Mouse (Mus musculus) hindbrain, postnatal 0 days (tissue): ENCODE measurements around the gene Fam192a. TPM values are rescaled to one million over a fixed set of nuclear protein-coding genes. Genes with fewer than 3 reads are reported as not detected.

Source experiments
- ATAC-seq: fragments of 200-750 bp; cut with Nextera tagmentation; 2 replicates; pipeline ENCODE4 v1.8.0; 2017; ENCODE audit warnings: mild to moderate bottlenecking, moderate TSS enrichment, moderate library complexity
- DNase-seq: peaks from one replicate; pipeline ENCODE4 v3.0.0-alpha.2; 2015; ENCODE audit warnings: low spot score
- H3K27ac ChIP-seq: fragments of 300-500 bp; sonication (generic); 2 replicates; pipeline ENCODE4 v1.5.1; 2014; ENCODE audit warnings: mild to moderate bottlenecking
- H3K27me3 ChIP-seq: fragments of 300-500 bp; sonication (generic); 2 replicates; pipeline ENCODE4 v1.6.1; 2014; ENCODE audit warnings: low read length, mixed read lengths; ENCODE audit not compliant: insufficient read depth
- H3K36me3 ChIP-seq: fragments of 300-500 bp; sonication (generic); 2 replicates; pipeline ENCODE4 v1.6.1; 2014; ENCODE audit warnings: low read length, mixed read lengths; ENCODE audit not compliant: insufficient read depth
- H3K4me1 ChIP-seq: fragments of 300-500 bp; sonication (generic); 2 replicates; pipeline ENCODE4 v1.6.1; 2014; ENCODE audit warnings: antibody characterized with exemption, low read length, mixed read lengths; ENCODE audit not compliant: insufficient read depth
- H3K4me2 ChIP-seq: fragments of 300-500 bp; sonication (generic); 2 replicates; pipeline ENCODE4 v1.6.1; 2014; ENCODE audit warnings: low read depth, mild to moderate bottlenecking, low read length, moderate library complexity, mixed read lengths
- H3K4me3 ChIP-seq: fragments of 300-500 bp; sonication (generic); 2 replicates; pipeline ENCODE4 v1.5.1; 2014; ENCODE audit warnings: low read length
- H3K9ac ChIP-seq: fragments of 300-500 bp; sonication (generic); replicated peaks from 2 replicates; pipeline ENCODE4 v1.6.1; 2014; ENCODE audit warnings: mild to moderate bottlenecking, low read length, moderate library complexity, mixed read lengths
- H3K9me3 ChIP-seq: fragments of 300-500 bp; sonication (generic); 2 replicates; pipeline ENCODE4 v1.6.1; 2016; ENCODE audit warnings: low read length, mixed read lengths
- CTCF ChIP-seq: IDR thresholded peaks from 2 replicates; pipeline ENCODE4 v1.5.1; 2016; ENCODE audit warnings: antibody characterized with exemption, control low read depth, low read depth
- WGBS: fragments of 180-500 bp; shearing (Covaris S2); extraction: QIAGEN DNeasy Blood & Tissue Kit; methylation state at CpG from one replicate; pipeline ENCODE4 v1.1.7; 2014; 5-methylcytosine and 5-hydroxymethylcytosine counted together
- polyA plus RNA-seq: library from polyadenylated mRNA; unstranded; fragments of >200 nt; fragmentation: Nextera tagmentation; extraction: Ambion mirVana; gene quantifications from 2 replicates; pipeline ENCODE4 v1.2.1, GENCODE M21; 2015
- total RNA-seq: library from RNA; depleted of rRNA; stranded (reverse); fragments of >200 nt; gene quantifications from 2 replicates; pipeline ENCODE4 v1.2.3, GENCODE M21; 2014; rRNA removed

Fam192a gene
- total and polyA plus RNA-seq, 2 experiments from 2014 or later = 24.4 to 64.6 TPM

DNA sequence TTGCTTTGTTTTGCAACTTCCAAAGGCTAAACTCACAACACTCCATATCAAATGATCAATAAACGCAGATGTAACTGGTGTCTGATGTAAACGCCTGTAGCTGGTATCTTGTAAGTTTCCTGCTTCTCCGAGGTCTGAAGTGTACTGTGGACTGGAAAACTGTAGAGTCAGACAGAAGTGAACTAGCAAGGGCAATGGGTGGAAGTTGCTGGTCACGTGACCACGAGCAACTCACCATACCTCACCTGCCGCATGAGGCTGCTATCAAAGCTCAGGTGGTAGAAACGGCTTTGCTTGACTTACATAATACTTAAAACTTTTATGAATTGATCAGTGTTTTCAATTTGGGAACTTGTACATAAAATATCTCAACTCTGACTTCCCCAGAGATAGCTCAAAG, 74.6 kb downstream of the Fam192a start:
- no peak for TF ChIP-seq CTCF

DNA sequence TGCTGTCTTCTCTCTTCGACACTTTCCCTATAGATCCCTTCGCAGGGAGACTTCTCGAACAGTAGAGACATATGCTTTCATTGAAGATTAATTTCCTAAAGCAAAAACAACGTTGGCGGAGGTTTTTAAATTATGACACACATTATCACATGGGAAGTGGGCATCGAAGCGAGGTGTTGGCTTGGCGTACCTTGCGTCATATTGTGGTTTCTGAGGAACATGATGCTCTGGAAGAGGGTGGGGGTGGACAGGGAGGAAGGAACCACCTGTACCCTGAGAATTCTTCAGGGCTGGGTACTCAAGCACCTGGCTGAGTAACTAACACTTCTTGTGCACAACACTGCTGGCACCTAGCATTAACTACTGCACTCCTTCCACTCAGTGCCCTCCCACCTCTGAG, 77.2 kb downstream of the Fam192a start:
- no peak overlapping the region for H3K4me2 ChIP-seq
- ATAC-seq (no peak), DNase-seq (no peak)
- H3K27me3 ChIP-seq = no peaks in the 10 kb centered on the region
- no peak for TF ChIP-seq CTCF
- WGBS = 84% methylated on average over 9 of the region's 9 CpGs
- no peaks in the 10 kb centered on the region for H3K9me3 ChIP-seq
- H3K36me3 ChIP-seq = no peaks in the 10 kb centered on the region
- H3K4me3 ChIP-seq = no peak overlapping the region
- H3K9ac ChIP-seq = no peak overlapping the region
- H3K27ac ChIP-seq = no peak overlapping the region
- no peaks in the 10 kb centered on the region for H3K4me1 ChIP-seq

More for the DNA sequence above, 74.6 kb downstream of the Fam192a start:
- no peak for DNase-seq
- ATAC-seq = no peak
- Histone ChIP-seq H3K4me2 (no peak overlapping the region), H3K9me3 (no peaks in the 10 kb centered on the region), H3K4me1 (no peaks in the 10 kb centered on the region), H3K27me3 (no peaks in the 10 kb centered on the region), H3K9ac (no peak overlapping the region), H3K4me3 (no peak overlapping the region), H3K36me3 (no peaks in the 10 kb centered on the region), H3K27ac (no peak overlapping the region)
- 88% methylated on average over 7 of the region's 7 CpGs for WGBS

Other genes with a start within 250 kb of the Fam192a start
- 87.1 and 87.9 TPM in 2 replicates for gene Herpud1, start 215.6 kb downstream of the Fam192a start, total RNA-seq
- gene Herpud1, start 215.6 kb downstream of the Fam192a start, polyA plus RNA-seq = 65.2 and 65.6 TPM in 2 replicates
- gene Nlrc5, start 167.6 kb downstream of the Fam192a start, total RNA-seq = 0.83 and 0.89 TPM in 2 replicates
- gene Nlrc5, start 167.6 kb downstream of the Fam192a start, polyA plus RNA-seq = 0.38 and 0.83 TPM in 2 replicates
- gene Cpne2, start 69.0 kb downstream of the Fam192a start, total RNA-seq = 45.5 and 57.8 TPM in 2 replicates
- gene Cpne2, start 69.0 kb downstream of the Fam192a start, polyA plus RNA-seq = 33.6 and 39.3 TPM in 2 replicates
- gene Rspry1, start 60 bp downstream of the Fam192a start, total RNA-seq = 29.6 and 36.1 TPM in 2 replicates
- 31.4 and 34.1 TPM in 2 replicates for gene Rspry1, start 60 bp downstream of the Fam192a start, polyA plus RNA-seq
- 134 and 234 TPM in 2 replicates for gene Arl2bp, start 64.6 kb upstream of the Fam192a start, total RNA-seq
- 199 and 208 TPM in 2 replicates for gene Arl2bp, start 64.6 kb upstream of the Fam192a start, polyA plus RNA-seq
- gene Pllp, start 94.3 kb upstream of the Fam192a start, total RNA-seq = 19.0 and 20.3 TPM in 2 replicates
- 18.6 and 20.6 TPM in 2 replicates for gene Pllp, start 94.3 kb upstream of the Fam192a start, polyA plus RNA-seq
- gene Ccl22, start 143.6 kb upstream of the Fam192a start, total RNA-seq = 0.05 TPM in 1 of 2 replicates, not detected in the other
- 0.10 and 0.13 TPM in 2 replicates for gene Ccl22, start 143.6 kb upstream of the Fam192a start, polyA plus RNA-seq
- 99.6 and 100 TPM in 2 replicates for gene Cx3cl1, start 170.0 kb upstream of the Fam192a start, total RNA-seq
- gene Cx3cl1, start 170.0 kb upstream of the Fam192a start, polyA plus RNA-seq = 74.1 and 87.9 TPM in 2 replicates
- not detected in 2 replicates for gene Ccl17, start 208.5 kb upstream of the Fam192a start, total RNA-seq
- 2.7 and 4.8 TPM in 2 replicates for gene Ccl17, start 208.5 kb upstream of the Fam192a start, polyA plus RNA-seq
- 109 and 133 TPM in 2 replicates for gene Coq9, start 236.3 kb upstream of the Fam192a start, total RNA-seq
- gene Coq9, start 236.3 kb upstream of the Fam192a start, polyA plus RNA-seq = 54.7 and 59.2 TPM in 2 replicates
- gene Ciapin1, start 236.4 kb upstream of the Fam192a start, total RNA-seq = 62.5 and 72.6 TPM in 2 replicates
- 139 and 144 TPM in 2 replicates for gene Ciapin1, start 236.4 kb upstream of the Fam192a start, polyA plus RNA-seq